Mouse (Mus musculus): ENCODE measurements around the gene Ets1.

GRCm38 (mm10) chr9:32612426-32612825 is 23.6 kb upstream of the Ets1 start:
- no peak for TF ChIP-seq CTCF (conservative IDR thresholded peaks at IDR 0.05 in 1 of 2, IDR thresholded peaks at IDR 0.05 in 1 of 2; ENCODE audit: low read depth in 2 of 2, low read length in 2 of 2)
- no peak for TF ChIP-seq EP300 (IDR thresholded peaks at IDR 0.05; ENCODE audit: low read length)
- no peak for TF ChIP-seq ETS1 (conservative IDR thresholded peaks at IDR 0.05; ENCODE audit: low read depth, low read length)
- no peak for TF ChIP-seq CHD2 (IDR thresholded peaks at IDR 0.05; ENCODE audit: low read length)
- TF ChIP-seq MYC (IDR thresholded peaks at IDR 0.05; ENCODE audit: low read depth, low read length), result no peak
- TF ChIP-seq ZKSCAN1 (IDR thresholded peaks at IDR 0.05; ENCODE audit: borderline replicate concordance, low read depth, low read length), result no peak
- no peak for TF ChIP-seq MXI1 (IDR thresholded peaks at IDR 0.05; ENCODE audit: low read depth, low read length)
- no peak for TF ChIP-seq NRF1 (IDR thresholded peaks at IDR 0.05; ENCODE audit: low read depth, low read length)
- no peak for TF ChIP-seq POLR2A (IDR thresholded peaks at IDR 0.05; ENCODE audit: low read depth, low read length)
- no peak for TF ChIP-seq MEF2A (IDR thresholded peaks at IDR 0.05; ENCODE audit: borderline replicate concordance, low read depth, low read length)
- no peak for TF ChIP-seq HCFC1 (IDR thresholded peaks at IDR 0.05; ENCODE audit: low read depth, low read length)

Measured in CH12.LX (cell line).